Mouse (Mus musculus) heart, adult 2 months (tissue): ENCODE measurements at regions not wholly inside any gene's neighbourhood (a gene's known extent, or its start where the extent isn't known, plus 50 kb on each side); places are given as distances from the start of the nearest gene placed in this dataset.
"Not testable (repeated sequence)": the region's sequence is repeated elsewhere in the genome, so short reads cannot be mapped to it uniquely, and the experiment has no call there.

Experiments
- DNase-seq, 2 experiments: peaks; one replicate each; pipeline ENCODE4 v3.0.0; 2021
- H3K27ac ChIP-seq: fragments of 200-600 bp; 2 replicates; pipeline ENCODE4 v1.8.1; 2022
- H3K27me3 ChIP-seq: fragments of 200-500 bp; 2 replicates; pipeline ENCODE4 v1.6.1; 2012; ENCODE audit warnings: mild to moderate bottlenecking, low read length, inconsistent platforms, mixed read lengths; ENCODE audit not compliant: control insufficient read depth, insufficient read depth
- H3K36me3 ChIP-seq: fragments of 200-500 bp; 2 replicates; pipeline ENCODE4 v1.6.1; 2012; ENCODE audit warnings: low read length, inconsistent platforms; ENCODE audit not compliant: control insufficient read depth, insufficient read depth
- H3K4me1 ChIP-seq: fragments of 200-500 bp; 2 replicates; pipeline ENCODE4 v1.6.1; 2011; ENCODE audit warnings: low read length; ENCODE audit not compliant: control insufficient read depth, insufficient read depth
- H3K4me3 ChIP-seq: fragments of 200-600 bp; 2 replicates; pipeline ENCODE4 v1.8.1; 2022
- H3K79me2 ChIP-seq: fragments of 200-500 bp; replicated peaks from 2 replicates; pipeline ENCODE4 v1.6.1; 2012; ENCODE audit warnings: mild to moderate bottlenecking, inconsistent platforms, low read length, moderate library complexity, mixed read lengths; ENCODE audit not compliant: control insufficient read depth, insufficient read depth
- H3K9ac ChIP-seq: fragments of 200-500 bp; 2 replicates; pipeline ENCODE4 v1.6.1; 2012; ENCODE audit warnings: low read depth, mild to moderate bottlenecking, control low read depth, inconsistent platforms, low read length, mixed read lengths
- CTCF ChIP-seq: fragments of 200-600 bp; IDR thresholded peaks from 2 replicates; pipeline ENCODE4 v1.8.1; 2022; ENCODE audit warnings: antibody characterized with exemption, mild to moderate bottlenecking, moderate library complexity
- EP300 ChIP-seq: fragments of 200-500 bp; IDR thresholded peaks from 2 replicates; pipeline ENCODE4 v1.6.1; 2011; ENCODE audit warnings: low read depth, low read length, control low read depth; ENCODE audit not compliant: insufficient read depth
- POLR2A ChIP-seq: fragments of 200-500 bp; IDR thresholded peaks from 2 replicates; pipeline ENCODE4 v1.6.1; 2011; ENCODE audit warnings: mild to moderate bottlenecking, low read depth, low read length, control low read depth; ENCODE audit not compliant: insufficient read depth
- WGBS: fragments of 180-500 bp; shearing (Covaris S2); methylation state at CpG from one replicate; pipeline ENCODE4 v1.1.7; 2018; 5-methylcytosine and 5-hydroxymethylcytosine counted together
- intact Hi-C: fragments of 180-260 bp; cut with DNase I; formaldehyde crosslinking; loops from one replicate; pipeline ENCODE4 v1.15.1; 2025

DNA sequence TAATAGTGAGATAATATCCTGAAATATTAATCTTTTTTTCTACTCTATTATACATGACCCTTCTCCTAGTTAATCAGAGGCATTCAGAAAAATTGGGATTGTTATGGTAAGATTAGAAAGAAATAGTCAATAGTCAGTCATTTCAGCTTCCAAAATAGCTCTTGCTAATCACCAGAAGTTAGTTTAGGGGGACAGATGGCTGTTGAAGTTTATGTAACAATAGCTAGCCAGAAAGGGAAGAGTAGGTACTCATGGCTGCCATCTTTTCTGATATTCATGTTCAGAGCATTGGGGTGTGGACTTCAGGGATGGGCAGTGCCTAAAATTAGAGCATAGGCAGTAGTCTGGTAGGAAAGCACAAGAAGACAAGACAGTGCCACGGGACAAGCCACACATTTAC lies 306.8 kb upstream of the Ercc4 start:
- Histone ChIP-seq H3K4me1 (no peaks in the 10 kb centered on the region), H3K36me3 (no peaks in the 10 kb centered on the region)

DNA sequence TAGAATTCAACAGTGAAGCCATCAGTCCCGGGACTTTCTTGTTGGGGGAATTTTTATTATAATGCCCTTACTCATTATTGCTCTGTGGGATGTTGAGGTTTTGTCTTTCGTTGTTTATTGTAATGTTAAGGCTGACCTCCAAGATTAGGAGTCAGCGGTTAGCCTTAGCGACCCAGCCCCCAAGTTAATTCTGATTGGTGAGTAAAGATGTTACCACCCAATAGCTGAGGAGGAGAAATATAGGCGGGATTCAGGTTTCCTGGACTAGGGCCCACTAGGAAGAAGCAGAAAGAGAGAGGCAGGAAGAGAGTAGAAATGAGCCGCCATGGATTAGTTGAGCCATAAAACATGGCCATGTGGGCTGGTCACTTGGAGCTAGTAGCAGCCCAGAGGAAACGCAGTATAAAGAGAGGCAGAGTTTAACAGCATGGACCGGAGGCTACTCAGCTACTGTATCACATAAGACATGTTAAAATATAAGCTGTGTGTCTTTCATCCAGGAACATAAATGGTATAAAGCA lies 302.1 kb upstream of the Ercc4 start:
- H3K9ac ChIP-seq = no peak overlapping the region
- no peak for DNase-seq
- no peaks in the 10 kb centered on the region for H3K36me3 ChIP-seq
- 61% methylated on average over 8 of the region's 8 CpGs for whole genome bisulfite sequencing
- no peak overlapping the region for H3K4me3 ChIP-seq
- H3K27me3 ChIP-seq = no peaks in the 10 kb centered on the region
- H3K27ac ChIP-seq = no peak overlapping the region
- TF ChIP-seq CTCF = no peak
- TF ChIP-seq POLR2A = no peak
- TF ChIP-seq EP300 = no peak
- H3K4me1 ChIP-seq = no peaks in the 10 kb centered on the region
- H3K79me2 ChIP-seq = no peaks in the 10 kb centered on the region
- intact Hi-C loops = no loop called here

More for the DNA sequence above, 306.8 kb upstream of the Ercc4 start:
- Histone ChIP-seq H3K27me3 (no peaks in the 10 kb centered on the region), H3K79me2 (no peaks in the 10 kb centered on the region), H3K4me3 (no peak overlapping the region), H3K9ac (no peak overlapping the region), H3K27ac (no peak overlapping the region)
- no peak for DNase-seq
- intact Hi-C loops = no loop called here
- WGBS = 54% methylated on average over 1 of the region's 1 CpGs
- no peak for TF ChIP-seq EP300
- no peak for TF ChIP-seq POLR2A
- TF ChIP-seq CTCF = no peak

DNA sequence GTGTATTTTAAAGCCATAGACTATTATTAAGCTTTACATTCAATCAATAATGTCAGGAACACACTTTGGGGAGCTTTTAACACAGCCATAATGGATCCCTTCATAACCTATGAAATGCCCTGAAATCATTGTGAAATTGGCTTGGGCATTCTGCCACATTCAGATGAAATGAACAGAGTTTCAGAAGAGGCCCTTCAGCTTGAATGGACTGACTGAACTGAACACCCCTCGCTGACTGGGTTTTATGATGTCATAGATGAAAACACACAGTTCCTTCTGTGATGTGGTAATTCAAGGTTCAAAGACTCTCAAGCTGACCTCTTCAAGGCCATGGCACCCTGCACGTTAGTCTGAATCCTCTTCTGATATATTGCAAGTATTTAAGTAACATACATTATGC lies 298.4 kb upstream of the Ercc4 start:
- intact Hi-C loops = no loop called here
- H3K4me1 ChIP-seq = no peaks in the 10 kb centered on the region
- no peaks in the 10 kb centered on the region for H3K36me3 ChIP-seq
- no peak overlapping the region for H3K27ac ChIP-seq
- DNase-seq = no peak
- no peaks in the 10 kb centered on the region for H3K79me2 ChIP-seq
- H3K9ac ChIP-seq = no peak overlapping the region
- no peaks in the 10 kb centered on the region for H3K27me3 ChIP-seq
- TF ChIP-seq EP300 (no peak), POLR2A (no peak), CTCF (no peak)
- H3K4me3 ChIP-seq = no peak overlapping the region
- 72% methylated on average over 2 of the region's 2 CpGs for WGBS

DNA sequence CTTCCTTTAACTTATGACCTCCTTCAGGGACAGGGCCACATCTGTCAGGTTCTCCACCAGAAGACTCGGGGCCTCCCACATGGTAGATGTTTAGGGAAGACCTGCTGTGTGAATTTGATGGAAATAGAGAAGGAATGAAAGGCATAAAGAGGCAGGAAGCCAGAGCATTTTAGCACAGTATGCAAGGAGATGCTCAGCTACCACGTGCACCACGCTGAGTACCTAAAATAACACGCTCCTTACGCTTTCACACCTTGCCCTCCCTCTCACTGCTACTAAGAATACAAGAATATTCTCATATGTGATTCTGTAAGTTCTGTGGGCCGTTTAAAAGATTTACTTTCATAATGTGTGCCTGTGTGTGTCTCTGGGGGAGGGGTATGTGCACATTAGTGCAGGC lies 284.8 kb upstream of the Ercc4 start:
- no peak overlapping the region for H3K4me3 ChIP-seq
- 74% methylated on average over 6 of the region's 6 CpGs for WGBS
- no peak overlapping the region for H3K27ac ChIP-seq
- no peaks in the 10 kb centered on the region for H3K79me2 ChIP-seq
- intact Hi-C loops = no loop called here
- no peak for TF ChIP-seq CTCF
- no peak for TF ChIP-seq POLR2A
- TF ChIP-seq EP300 = no peak
- DNase-seq = no peak
- no peaks in the 10 kb centered on the region for H3K4me1 ChIP-seq
- H3K9ac ChIP-seq = no peak overlapping the region
- H3K27me3 ChIP-seq = no peaks in the 10 kb centered on the region
- no peaks in the 10 kb centered on the region for H3K36me3 ChIP-seq

DNA sequence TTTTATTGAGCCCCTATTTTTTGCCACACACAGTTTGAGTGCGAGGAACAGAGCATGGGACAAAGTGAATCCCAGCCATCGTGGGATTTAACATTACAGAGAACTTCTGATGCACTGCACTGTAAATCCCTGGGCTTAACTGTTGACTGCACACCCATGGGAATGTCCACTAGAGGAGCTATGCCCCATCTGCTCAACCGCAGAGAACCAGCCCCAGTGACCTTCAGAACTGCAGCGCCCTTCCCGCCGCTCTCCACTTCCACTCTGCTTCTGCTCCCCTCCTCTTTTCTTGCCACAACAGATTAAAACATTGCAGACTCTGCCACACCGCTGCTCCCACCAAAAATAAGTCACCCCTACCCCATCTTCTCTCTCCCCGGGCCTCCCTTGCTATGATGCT lies 283.3 kb upstream of the Ercc4 start:
- no peak for DNase-seq
- Histone ChIP-seq H3K36me3 (no peaks in the 10 kb centered on the region), H3K79me2 (no peaks in the 10 kb centered on the region), H3K4me3 (no peak overlapping the region), H3K9ac (no peak overlapping the region), H3K4me1 (no peaks in the 10 kb centered on the region), H3K27ac (no peak overlapping the region), H3K27me3 (no peaks in the 10 kb centered on the region)
- TF ChIP-seq CTCF (peak; percentile 19; the same call in 1 of the 2 replicates), POLR2A (no peak), EP300 (no peak)
- 41% methylated on average over 8 of the region's 8 CpGs for WGBS
- intact Hi-C loops = no loop called here

DNA sequence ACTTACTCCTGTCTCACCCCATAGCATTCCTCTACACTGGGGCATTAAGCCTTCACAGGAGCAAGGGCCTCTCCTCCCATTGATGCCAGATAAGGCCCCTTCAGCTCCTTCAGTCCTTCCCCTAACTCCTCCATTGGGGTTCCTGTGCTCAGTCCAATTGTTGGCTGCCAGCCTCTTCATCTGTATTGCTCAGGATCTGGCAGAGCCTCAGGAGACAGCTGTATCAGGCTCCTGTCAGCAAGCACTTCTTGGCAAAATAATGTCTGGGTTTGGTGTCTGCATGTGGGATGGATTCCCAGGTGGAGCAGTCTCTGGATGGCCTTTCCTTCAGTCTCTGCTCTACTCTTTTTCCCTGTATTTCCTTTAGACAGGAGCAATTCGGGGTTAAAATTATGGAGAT lies 278.2 kb upstream of the Ercc4 start:
- H3K27me3 ChIP-seq, H3K4me3 ChIP-seq, H3K9ac ChIP-seq, DNase-seq, H3K79me2 ChIP-seq, H3K4me1 ChIP-seq, intact Hi-C loops, H3K27ac ChIP-seq, H3K36me3 ChIP-seq: not testable (repeated sequence)
- WGBS = 44% methylated on average over 1 of the region's 1 CpGs

DNA sequence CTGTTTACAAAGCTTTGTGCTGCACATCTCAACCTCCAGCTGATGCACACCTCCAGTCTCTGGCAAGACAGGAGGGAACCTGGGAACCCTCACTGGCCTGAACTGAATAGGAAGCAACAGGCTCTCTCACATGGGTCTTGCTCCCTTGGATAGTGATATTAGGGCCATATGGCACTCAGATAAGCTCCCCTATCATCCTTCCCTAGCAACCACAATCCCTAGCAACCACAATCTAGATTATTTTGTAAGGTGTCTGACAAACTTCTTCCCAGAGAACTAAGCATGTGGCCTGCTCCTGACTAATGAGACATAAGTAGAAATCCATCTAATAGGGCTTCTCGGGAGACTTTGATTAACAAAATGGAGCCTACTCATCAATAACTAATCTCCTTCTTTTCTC lies 253.1 kb upstream of the Ercc4 start:
- 94% methylated on average over 1 of the region's 1 CpGs for whole genome bisulfite sequencing
- H3K27me3 ChIP-seq = no peaks in the 10 kb centered on the region
- DNase-seq = no peak

More for the DNA sequence above, 253.1 kb upstream of the Ercc4 start:
- Histone ChIP-seq H3K27ac (no peak overlapping the region), H3K4me1 (no peaks in the 10 kb centered on the region), H3K36me3 (no peaks in the 10 kb centered on the region), H3K9ac (no peak overlapping the region), H3K79me2 (no peaks in the 10 kb centered on the region), H3K4me3 (no peak overlapping the region)
- no peak for TF ChIP-seq EP300
- no peak for TF ChIP-seq POLR2A
- TF ChIP-seq CTCF = no peak
- intact Hi-C loops = no loop called here
